Mouse (Mus musculus): ENCODE results near the gene Ralb.

Gene Ralb

GRCm38 (mm10) chr1:119450651-119451345 lies 53.8 kb downstream of the Ralb start:
- no peak for DNase-seq (ENCODE audit: low spot score)

GRCm38 (mm10) chr1:119446753-119447283 lies 57.8 kb downstream of the Ralb start:
- DNase-seq (ENCODE audit: low spot score) = no peak

- no peak for DNase-seq (ENCODE audit: low spot score)
Measured at GRCm38 (mm10) chr1:119443591-119444350, 60.8 kb downstream of the Ralb start.

GRCm38 (mm10) chr1:119442901-119443300 lies 61.7 kb downstream of the Ralb start:
- DNase-seq (ENCODE audit: low spot score) = no peak

- no peak for DNase-seq (ENCODE audit: low spot score)
Measured at GRCm38 (mm10) chr1:119438105-119438637, 66.4 kb downstream of the Ralb start.

- no peak for DNase-seq (ENCODE audit: low spot score)
Measured at GRCm38 (mm10) chr1:119437401-119437800, 67.2 kb downstream of the Ralb start.

GRCm38 (mm10) chr1:119424141-119424860 lies 80.3 kb downstream of the Ralb start:
- no peak for DNase-seq (ENCODE audit: low spot score)

GRCm38 (mm10) chr1:119423510-119423909 lies 81.1 kb downstream of the Ralb start:
- DNase-seq (ENCODE audit: low spot score) = peak; percentile 46

GRCm38 (mm10) chr1:119422460-119423015 lies 82.1 kb downstream of the Ralb start:
- no peak for DNase-seq (ENCODE audit: low spot score)

GRCm38 (mm10) chr1:119421576-119422421 lies 82.8 kb downstream of the Ralb start, which contains the start of gene Inhbb:
Gene Inhbb, minus strand, starts transcription at chr1:119422248.
- DNase-seq (ENCODE audit: low spot score) = no peak

GRCm38 (mm10) chr1:119420984-119421575 lies 83.5 kb downstream of the Ralb start:
- no peak for DNase-seq (ENCODE audit: low spot score)

Measured in ovary, postnatal 14 days (tissue).